Comparison of ENCODE assay signal across 8 mouse cellular contexts in genomic region chr3:38482749-38483148, GRCm38 (mm10). TPM values are rescaled to one million over a fixed set of nuclear protein-coding genes. Genes with fewer than 3 reads are reported as not detected.
DNase-seq lines count a peak whose midpoint lies in the region; ATAC-seq and TF ChIP-seq lines count a peak whose summit lies in the region.

No protein-coding gene starts in this region.

- H3K27ac ChIP-seq in kidney, embryonic 16.5 days (ENCODE audit: low read length), result 0 out of 2 replicates have a peak overlapping the region, but pooled peaks have one; percentile 18
- peak overlapping the region; percentile 6; the same call in 1 of the 2 replicates for H3K27ac ChIP-seq in forebrain, embryonic 13.5 days
- H3K27ac ChIP-seq in intestine, embryonic 15.5 days, result 0 out of 2 replicates have a peak overlapping the region, but pooled peaks have one; percentile 46
- no peak overlapping the region for H3K27ac ChIP-seq in midbrain, postnatal 0 days (ENCODE audit: low read depth, low read length)

- peaks cover 40% of the 10 kb centered on the region for H3K4me1 ChIP-seq in kidney, embryonic 16.5 days (ENCODE audit: insufficient read depth, low read length)
- H3K4me1 ChIP-seq in forebrain, embryonic 13.5 days, result peaks cover 55% of the 10 kb centered on the region
- peaks cover 16% of the 10 kb centered on the region for H3K4me1 ChIP-seq in intestine, embryonic 15.5 days (replicated peaks)
- H3K4me1 ChIP-seq in midbrain, postnatal 0 days (ENCODE audit: insufficient read depth, low read length), result peaks cover 15% of the 10 kb centered on the region; the same call in 1 of the 2 replicates

- TF ChIP-seq CTCF in midbrain, postnatal 0 days (IDR thresholded peaks at IDR 0.05), result no peak

- WGBS in kidney, embryonic 16.5 days, result 42% methylated on average over 11 of the region's 11 CpGs
- 19% methylated on average over 11 of the region's 11 CpGs for WGBS in forebrain, embryonic 13.5 days
- 41% methylated on average over 11 of the region's 11 CpGs for WGBS in intestine, embryonic 15.5 days
- WGBS in midbrain, postnatal 0 days, result 13% methylated on average over 11 of the region's 11 CpGs

- no peak for ATAC-seq in kidney, embryonic 16.5 days (ENCODE audit: low FRiP score, low TSS enrichment)
- ATAC-seq in forebrain, embryonic 13.5 days, result no peak
- no peak for ATAC-seq in intestine, embryonic 15.5 days
- no peak for ATAC-seq in midbrain, postnatal 0 days (ENCODE audit: low FRiP score)

- peaks cover 12% of the 10 kb centered on the region for H3K36me3 ChIP-seq in kidney, embryonic 16.5 days (ENCODE audit: insufficient read depth, low read length)
- peaks cover 9% of the 10 kb centered on the region for H3K36me3 ChIP-seq in forebrain, embryonic 13.5 days (ENCODE audit: poor library complexity, severe bottlenecking)
- no peaks in the 10 kb centered on the region for H3K36me3 ChIP-seq in intestine, embryonic 15.5 days
- H3K36me3 ChIP-seq in midbrain, postnatal 0 days (ENCODE audit: insufficient read depth, low read length), result no peaks in the 10 kb centered on the region

- peak overlapping the region; percentile 95 for H3K9ac ChIP-seq in kidney, embryonic 16.5 days (replicated peaks; ENCODE audit: low read length)
- H3K9ac ChIP-seq in forebrain, embryonic 13.5 days, result peak overlapping the region; percentile 97
- peak overlapping the region; percentile 96 for H3K9ac ChIP-seq in intestine, embryonic 15.5 days
- H3K9ac ChIP-seq in midbrain, postnatal 0 days (replicated peaks; ENCODE audit: low read length, poor library complexity, severe bottlenecking), result peak overlapping the region; percentile 70

- DNase-seq in kidney, adult 18-20 months, result no peak
- peak; percentile 32 for DNase-seq in cerebellum, adult 11-12 months
- DNase-seq in midbrain, postnatal 0 days (ENCODE audit: low spot score), result no peak
- no peak for DNase-seq in frontal cortex, postnatal 14 days (ENCODE audit: low spot score in 2 of 2)
- DNase-seq in spleen, adult 12 weeks (ENCODE audit: low spot score), result no peak

- no peaks in the 10 kb centered on the region for H3K9me3 ChIP-seq in kidney, embryonic 16.5 days (ENCODE audit: low read length)
- no peaks in the 10 kb centered on the region for H3K9me3 ChIP-seq in forebrain, embryonic 13.5 days (replicated peaks)
- H3K9me3 ChIP-seq in intestine, embryonic 15.5 days, result no peaks in the 10 kb centered on the region
- H3K9me3 ChIP-seq in midbrain, postnatal 0 days (ENCODE audit: low read length), result no peaks in the 10 kb centered on the region

- H3K4me3 ChIP-seq in kidney, embryonic 16.5 days (ENCODE audit: low read length), result peak overlapping the region; percentile 97
- peak overlapping the region; percentile 89 for H3K4me3 ChIP-seq in forebrain, embryonic 13.5 days
- H3K4me3 ChIP-seq in intestine, embryonic 15.5 days (replicated peaks), result peak overlapping the region; percentile 84
- H3K4me3 ChIP-seq in midbrain, postnatal 0 days (ENCODE audit: low read depth, low read length), result peak overlapping the region; percentile 87

- no peaks in the 10 kb centered on the region for H3K27me3 ChIP-seq in kidney, embryonic 16.5 days (ENCODE audit: insufficient read depth, low read length)
- no peaks in the 10 kb centered on the region for H3K27me3 ChIP-seq in forebrain, embryonic 13.5 days
- H3K27me3 ChIP-seq in intestine, embryonic 15.5 days (replicated peaks), result no peaks in the 10 kb centered on the region
- H3K27me3 ChIP-seq in midbrain, postnatal 0 days (ENCODE audit: insufficient read depth, low read length), result no peaks in the 10 kb centered on the region

- H3K4me2 ChIP-seq in kidney, embryonic 16.5 days (replicated peaks; ENCODE audit: low read depth, low read length), result peak overlapping the region; percentile 73
- peak overlapping the region; percentile 78 for H3K4me2 ChIP-seq in forebrain, embryonic 13.5 days
- H3K4me2 ChIP-seq in intestine, embryonic 15.5 days (replicated peaks), result peak overlapping the region; percentile 73
- H3K4me2 ChIP-seq in midbrain, postnatal 0 days (ENCODE audit: low read depth, low read length, poor library complexity, severe bottlenecking), result peak overlapping the region; percentile 91

RNA-seq across cellular contexts. Expression of gene Ankrd50, which starts 1.9 kb away (rescaled TPM):
- polyA plus RNA-seq in kidney, embryonic 16.5 days (2015; fragmentation: Nextera tagmentation; extraction: Ambion mirVana), result 15.8 and 18.2 TPM in 2 replicates
- polyA plus RNA-seq in forebrain, embryonic 13.5 days (2015; fragmentation: Nextera tagmentation; extraction: Ambion mirVana), result 19.9 and 21.8 TPM in 2 replicates
- polyA plus RNA-seq in intestine, embryonic 15.5 days (2015; fragmentation: Nextera tagmentation; extraction: Ambion mirVana), result 13.3 and 15.2 TPM in 2 replicates
- total RNA-seq in midbrain, postnatal 0 days (2014; rRNA removed), result 72.7 and 74.1 TPM in 2 replicates
- polyA plus RNA-seq in midbrain, postnatal 0 days (2015; fragmentation: Nextera tagmentation; extraction: Ambion mirVana), result 12.2 and 14.9 TPM in 2 replicates
